Mouse (Mus musculus): ENCODE measurements around the gene Celf1. TPM values are rescaled to one million over a fixed set of nuclear protein-coding genes. Genes with fewer than 3 reads are reported as not detected.

The Celf1 gene
- polyA plus RNA-seq, 1 experiment from 2014 or later: 94.7 TPM

Other genes with a start within 250 kb of the Celf1 start
- 88.0 and 95.7 TPM in 2 replicates for gene Fnbp4, start 195.0 kb upstream of the Celf1 start, polyA plus RNA-seq (2015; fragmentation: Nextera tagmentation; extraction: Ambion mirVana)
- gene Agbl2, start 157.7 kb upstream of the Celf1 start, polyA plus RNA-seq (2015; fragmentation: Nextera tagmentation; extraction: Ambion mirVana): 0.65 and 0.80 TPM in 2 replicates
- gene Mtch2, start 93.2 kb upstream of the Celf1 start, polyA plus RNA-seq (2015; fragmentation: Nextera tagmentation; extraction: Ambion mirVana): 231 and 236 TPM in 2 replicates
- gene C1qtnf4, start 54.5 kb upstream of the Celf1 start, polyA plus RNA-seq (2015; fragmentation: Nextera tagmentation; extraction: Ambion mirVana): 152 and 182 TPM in 2 replicates
- gene Kbtbd4, start 35.6 kb upstream of the Celf1 start, polyA plus RNA-seq (2015; fragmentation: Nextera tagmentation; extraction: Ambion mirVana): 52.7 and 58.0 TPM in 2 replicates
- 208 and 220 TPM in 2 replicates for gene Ndufs3, start 35.6 kb upstream of the Celf1 start, polyA plus RNA-seq (2015; fragmentation: Nextera tagmentation; extraction: Ambion mirVana)
- 0.83 and 0.89 TPM in 2 replicates for gene Rapsn, start 95.2 kb downstream of the Celf1 start, polyA plus RNA-seq (2015; fragmentation: Nextera tagmentation; extraction: Ambion mirVana)
- 231 and 239 TPM in 2 replicates for gene Psmc3, start 113.6 kb downstream of the Celf1 start, polyA plus RNA-seq (2015; fragmentation: Nextera tagmentation; extraction: Ambion mirVana)
- 34.5 and 34.8 TPM in 2 replicates for gene Slc39a13, start 130.0 kb downstream of the Celf1 start, polyA plus RNA-seq (2015; fragmentation: Nextera tagmentation; extraction: Ambion mirVana)
- gene Spi1, start 142.0 kb downstream of the Celf1 start, polyA plus RNA-seq (2015; fragmentation: Nextera tagmentation; extraction: Ambion mirVana): 3.8 and 5.6 TPM in 2 replicates
- 0.05 TPM in 1 of 2 replicates, not detected in the other for gene Mybpc3, start 177.8 kb downstream of the Celf1 start, polyA plus RNA-seq (2015; fragmentation: Nextera tagmentation; extraction: Ambion mirVana)
- 57.6 and 62.3 TPM in 2 replicates for gene Madd, start 243.5 kb downstream of the Celf1 start, polyA plus RNA-seq (2015; fragmentation: Nextera tagmentation; extraction: Ambion mirVana)

Measured in hindbrain, embryonic 15.5 days (tissue).